Mouse (Mus musculus): ENCODE results near the gene Nudcd2. TPM values are rescaled to one million over a fixed set of nuclear protein-coding genes. Genes with fewer than 3 reads are reported as not detected.
"Not testable (repeated sequence)": the region's sequence is repeated elsewhere in the genome, so short reads cannot be mapped to it uniquely, and the experiment has no call there.

The Nudcd2 gene
- total and polyA plus RNA-seq, 3 experiments: 154 to 176 (median 171) TPM

- TF ChIP-seq RCOR1 (IDR thresholded peaks at IDR 0.05; ENCODE audit: low read depth, low read length): no peak
- TF ChIP-seq MXI1 (IDR thresholded peaks at IDR 0.05; ENCODE audit: low read depth, low read length): peak; percentile 81
- 0 out of 2 replicates have a peak, but pooled peaks have one; percentile 41 for TF ChIP-seq ZMIZ1 (IDR thresholded peaks at IDR 0.05; ENCODE audit: low read depth, low read length)
- TF ChIP-seq BHLHE40 (IDR thresholded peaks at IDR 0.05; ENCODE audit: borderline replicate concordance, low read depth, low read length): peak; percentile 94
- no peak; the same call in 1 of the 2 replicates for TF ChIP-seq KAT2A (conservative IDR thresholded peaks at IDR 0.05; ENCODE audit: low read depth, low read length)
- TF ChIP-seq ETS1 (IDR thresholded peaks at IDR 0.05; ENCODE audit: low read depth, low read length): peak; percentile 68; the same call in 1 of the 2 replicates
- no peak for TF ChIP-seq MYB (IDR thresholded peaks at IDR 0.05; ENCODE audit: low read depth, low read length)
- TF ChIP-seq HCFC1 (IDR thresholded peaks at IDR 0.05; ENCODE audit: low read depth, low read length): peak; percentile 89
- TF ChIP-seq MEF2A (IDR thresholded peaks at IDR 0.05; ENCODE audit: extremely low read depth, insufficient replicate concordance, low read depth, low read length, poor library complexity, severe bottlenecking): no peak
Measured at GRCm38 (mm10) chr11:40694311-40695087, 39.0 kb upstream of the Nudcd2 start (continued).

- Histone ChIP-seq H3K4me1 (ENCODE audit: control insufficient read depth in 1 of 2, insufficient read depth in 2 of 2, low read length in 2 of 2) (peaks cover 0 to 12% of the 10 kb centered on the region in 2 experiments; a peak in 2 of 4 replicates), H3K36me3 (ENCODE audit: control insufficient read depth in 1 of 2, insufficient read depth in 2 of 2, low read length in 2 of 2) (peaks cover 0 to 12% of the 10 kb centered on the region in 2 experiments; a peak in 2 of 4 replicates), H3K9me3 (replicated peaks; ENCODE audit: insufficient read depth, low read length) (no peaks in the 10 kb centered on the region), H3K4me3 (ENCODE audit: control insufficient read depth in 1 of 2, insufficient read depth in 1 of 2, low read depth in 2 of 2, low read length in 2 of 2) (peak within 1 kb of the TSS; percentile 78 to 88), H3K9ac (ENCODE audit: control insufficient read depth, low read depth, low read length, poor library complexity, severe bottlenecking) (peak within 1 kb of the TSS; percentile 90), H3K27ac (ENCODE audit: control insufficient read depth, low read depth, low read length) (peak within 1 kb of the TSS; percentile 99), H3K79me2 (ENCODE audit: control insufficient read depth, insufficient read depth, low read length, poor library complexity) (peaks cover 27% of the 10 kb centered on the region), H3K27me3 (ENCODE audit: control insufficient read depth in 1 of 2, insufficient read depth in 2 of 2, low read length in 2 of 2) (no peaks in the 10 kb centered on the region)
- DNase-seq (ENCODE audit: low read depth, low spot score): no peak
- TF ChIP-seq SMC3 (IDR thresholded peaks at IDR 0.05; ENCODE audit: low read depth, low read length) (no peak), TAL1 (IDR thresholded peaks at IDR 0.05; ENCODE audit: low read length) (no peak), GABPA (IDR thresholded peaks at IDR 0.05; ENCODE audit: low read depth, low read length) (no peak), ZMIZ1 (IDR thresholded peaks at IDR 0.05; ENCODE audit: low read depth, low read length) (0 out of 2 replicates have a peak, but pooled peaks have one; percentile 2), TCF12 (IDR thresholded peaks at IDR 0.05; ENCODE audit: low read depth, low read length) (0 out of 2 replicates have a peak, but pooled peaks have one; percentile 1), EP300 (IDR thresholded peaks at IDR 0.05; ENCODE audit: low read depth in 1 of 2, low read length in 2 of 2) (0 out of 4 replicates have a peak, but pooled peaks of 1 of the 2 experiments have one; percentile 12), ETS1 (IDR thresholded peaks at IDR 0.05; ENCODE audit: low read depth, low read length) (no peak), SIN3A (IDR thresholded peaks at IDR 0.05; ENCODE audit: low read length) (no peak)
Measured at GRCm38 (mm10) chr11:40695103-40695502, 38.4 kb upstream of the Nudcd2 start, which contains the start of gene Mat2b. TSS of gene Mat2b (minus strand) at chr11:40695203.

- H3K4me3 ChIP-seq (ENCODE audit: control insufficient read depth in 1 of 2, insufficient read depth in 1 of 2, low read depth in 2 of 2, low read length in 2 of 2); H3K9me3 ChIP-seq (replicated peaks; ENCODE audit: insufficient read depth, low read length); H3K4me1 ChIP-seq (ENCODE audit: control insufficient read depth in 1 of 2, insufficient read depth in 2 of 2, low read length in 2 of 2); DNase-seq (ENCODE audit: low read depth, low spot score); H3K27me3 ChIP-seq (ENCODE audit: control insufficient read depth in 1 of 2, insufficient read depth in 2 of 2, low read length in 2 of 2); H3K27ac ChIP-seq (ENCODE audit: control insufficient read depth, low read depth, low read length); H3K79me2 ChIP-seq (ENCODE audit: control insufficient read depth, insufficient read depth, low read length, poor library complexity); H3K9ac ChIP-seq (ENCODE audit: control insufficient read depth, low read depth, low read length, poor library complexity, severe bottlenecking): not testable (repeated sequence)
- H3K36me3 ChIP-seq (ENCODE audit: control insufficient read depth in 1 of 2, insufficient read depth in 2 of 2, low read length in 2 of 2): peaks cover 5 to 82% of the 10 kb centered on the region in 2 experiments
Measured at GRCm38 (mm10) chr11:40709899-40710298, 23.6 kb upstream of the Nudcd2 start.

Measured in MEL (cell line).